Mouse (Mus musculus) CH12F3 (cell line): ENCODE results near the gene Gm20792.
"Not testable (repeated sequence)": the region's sequence is repeated elsewhere in the genome, so short reads cannot be mapped to it uniquely, and the experiment has no call there.

Experiments used
- in situ Hi-C: fragments of 300-500 bp; cut with MboI; formaldehyde crosslinking; loops from 2 replicates; pipeline ENCODE4 v1.14.3; 2020; ENCODE audit warnings: low sequenced_read_pairs

Gene Gm20792

GRCm38 (mm10) chrY:48311555-48311954, at the start of gene Gm20792:
TSS of gene Gm20792 (plus strand) at chrY:48311855.
- in situ Hi-C loops, result not testable (repeated sequence)
